Mouse (Mus musculus): ENCODE measurements around the gene Zfp174. TPM values are rescaled to one million over a fixed set of nuclear protein-coding genes. Genes with fewer than 3 reads are reported as not detected.
"Not testable (repeated sequence)": the region's sequence is repeated elsewhere in the genome, so short reads cannot be mapped to it uniquely, and the experiment has no call there.

The Zfp174 gene
- polyA plus RNA-seq, 1 experiment from 2014 or later = 1.9 TPM

DNA sequence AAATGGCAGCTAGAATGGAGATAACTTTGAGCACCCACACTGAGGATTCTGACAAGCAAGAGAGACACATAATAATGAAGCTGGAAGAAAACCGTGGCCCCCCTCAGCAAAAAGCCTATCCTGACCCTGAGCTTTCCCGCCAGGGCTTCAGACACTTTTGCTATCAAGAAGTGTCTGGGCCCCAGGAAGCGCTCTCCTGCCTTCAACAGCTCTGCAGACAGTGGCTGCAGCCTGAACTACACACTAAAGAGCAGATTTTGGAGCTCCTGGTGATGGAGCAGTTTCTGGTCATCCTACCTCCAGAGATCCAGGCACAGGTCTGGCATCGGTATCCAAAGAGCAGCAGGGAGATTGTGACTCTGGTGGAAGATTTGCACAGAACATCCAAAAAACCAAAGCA, 803 bp downstream of the Zfp174 start:
- peak overlapping the region; percentile 70 for H3K4me3 ChIP-seq (replicated peaks)
- peak overlapping the region; percentile 63 for H3K4me2 ChIP-seq
- H3K9me3 ChIP-seq = no peaks in the 10 kb centered on the region
- no peak overlapping the region for H3K9ac ChIP-seq (replicated peaks)
- no peak for ATAC-seq (ENCODE audit: insufficient number of reproducible peaks, insufficient read depth, low FRiP score, low TSS enrichment, low read depth)
- H3K36me3 ChIP-seq = no peaks in the 10 kb centered on the region
- H3K27ac ChIP-seq = no peak overlapping the region
- H3K27me3 ChIP-seq = no peaks in the 10 kb centered on the region
- H3K4me1 ChIP-seq (replicated peaks) = no peaks in the 10 kb centered on the region; the same call in 1 of the 2 replicates
- 69% methylated on average over 4 of the region's 4 CpGs for WGBS

DNA sequence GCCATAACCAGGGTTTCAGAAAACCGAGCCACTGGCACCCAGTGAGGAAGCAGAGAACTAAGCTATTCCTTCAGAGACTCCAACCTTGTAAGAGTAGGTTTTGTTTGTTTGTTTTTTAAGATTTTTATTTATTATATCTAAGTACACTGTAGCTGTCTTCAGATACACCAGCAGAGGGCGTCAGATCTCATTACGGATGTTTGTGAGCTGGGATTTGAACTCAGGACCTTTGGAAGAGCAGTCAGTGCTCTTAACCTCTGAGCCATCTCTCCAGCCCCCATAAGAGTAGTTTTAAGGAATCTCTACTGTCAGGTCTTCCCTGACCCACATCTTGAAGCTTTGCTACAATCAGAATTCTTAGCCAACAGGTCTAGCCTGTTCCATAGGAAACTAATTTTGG, 1.3 kb downstream of the Zfp174 start:
- Histone ChIP-seq H3K4me3 (replicated peaks) (no peak overlapping the region), H3K4me2 (no peak overlapping the region), H3K4me1 (replicated peaks) (no peaks in the 10 kb centered on the region; the same call in 1 of the 2 replicates), H3K27ac (no peak overlapping the region), H3K9me3 (no peaks in the 10 kb centered on the region), H3K9ac (replicated peaks) (no peak overlapping the region), H3K36me3 (no peaks in the 10 kb centered on the region), H3K27me3 (no peaks in the 10 kb centered on the region)
- no peak for ATAC-seq (ENCODE audit: insufficient number of reproducible peaks, insufficient read depth, low FRiP score, low TSS enrichment, low read depth)
- WGBS = 77% methylated on average over 3 of the region's 3 CpGs

DNA sequence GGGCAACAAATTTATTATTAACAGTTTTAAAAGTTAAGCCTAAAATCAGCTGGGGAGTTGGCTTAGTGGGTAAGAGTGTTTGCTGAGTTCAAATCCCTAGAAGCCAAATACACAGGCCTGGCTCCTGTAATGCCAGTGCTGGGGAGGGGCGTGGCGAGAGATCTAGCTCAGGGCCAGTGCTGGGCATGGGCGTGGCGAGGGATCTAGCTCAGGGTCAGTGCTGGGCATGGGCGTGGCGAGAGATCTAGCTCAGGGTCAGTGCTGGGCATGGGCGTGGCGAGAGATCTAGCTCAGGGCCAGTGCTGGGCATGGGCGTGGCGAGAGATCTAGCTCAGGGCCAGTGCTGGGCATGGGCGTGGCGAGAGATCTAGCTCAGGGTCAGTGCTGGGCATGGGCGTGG, 4.2 kb downstream of the Zfp174 start:
- not testable (repeated sequence) for H3K4me1 ChIP-seq (replicated peaks); H3K27ac ChIP-seq; ATAC-seq (ENCODE audit: insufficient number of reproducible peaks, insufficient read depth, low FRiP score, low TSS enrichment, low read depth); H3K4me3 ChIP-seq (replicated peaks); H3K9me3 ChIP-seq; H3K9ac ChIP-seq (replicated peaks); H3K4me2 ChIP-seq; H3K36me3 ChIP-seq; H3K27me3 ChIP-seq
- WGBS = 84% methylated on average over 13 of the region's 13 CpGs

DNA sequence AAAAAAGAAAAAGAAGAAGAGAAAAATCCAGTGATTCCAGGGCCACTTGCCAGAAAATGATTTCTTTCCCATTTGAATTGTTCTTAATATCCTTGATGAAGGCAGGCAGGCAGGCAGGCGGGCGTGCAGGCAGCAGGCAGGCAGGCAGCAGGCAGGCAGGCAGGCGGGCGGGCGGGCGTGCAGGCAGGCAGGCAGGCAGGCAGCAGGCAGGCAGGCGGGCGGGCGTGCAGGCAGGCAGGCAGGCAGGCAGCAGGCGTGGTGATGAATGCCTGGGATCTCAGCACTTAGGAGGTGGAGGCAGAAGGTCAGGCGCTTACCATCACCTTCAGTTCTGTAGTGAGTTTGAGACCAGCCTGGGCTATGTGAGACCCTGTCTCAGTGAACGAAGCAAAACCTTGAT, 5.5 kb downstream of the Zfp174 start:
- H3K4me1 ChIP-seq (replicated peaks) = no peaks in the 10 kb centered on the region; the same call in 1 of the 2 replicates
- no peak for ATAC-seq (ENCODE audit: insufficient number of reproducible peaks, insufficient read depth, low FRiP score, low TSS enrichment, low read depth)
- 18% methylated on average over 12 of the region's 12 CpGs for WGBS
- H3K9ac ChIP-seq (replicated peaks) = no peak overlapping the region
- no peak overlapping the region; the same call in 1 of the 2 replicates for H3K4me2 ChIP-seq
- H3K9me3 ChIP-seq = no peaks in the 10 kb centered on the region
- H3K36me3 ChIP-seq = no peaks in the 10 kb centered on the region
- no peak overlapping the region for H3K27ac ChIP-seq
- H3K4me3 ChIP-seq (replicated peaks) = no peak overlapping the region
- H3K27me3 ChIP-seq = no peaks in the 10 kb centered on the region

DNA sequence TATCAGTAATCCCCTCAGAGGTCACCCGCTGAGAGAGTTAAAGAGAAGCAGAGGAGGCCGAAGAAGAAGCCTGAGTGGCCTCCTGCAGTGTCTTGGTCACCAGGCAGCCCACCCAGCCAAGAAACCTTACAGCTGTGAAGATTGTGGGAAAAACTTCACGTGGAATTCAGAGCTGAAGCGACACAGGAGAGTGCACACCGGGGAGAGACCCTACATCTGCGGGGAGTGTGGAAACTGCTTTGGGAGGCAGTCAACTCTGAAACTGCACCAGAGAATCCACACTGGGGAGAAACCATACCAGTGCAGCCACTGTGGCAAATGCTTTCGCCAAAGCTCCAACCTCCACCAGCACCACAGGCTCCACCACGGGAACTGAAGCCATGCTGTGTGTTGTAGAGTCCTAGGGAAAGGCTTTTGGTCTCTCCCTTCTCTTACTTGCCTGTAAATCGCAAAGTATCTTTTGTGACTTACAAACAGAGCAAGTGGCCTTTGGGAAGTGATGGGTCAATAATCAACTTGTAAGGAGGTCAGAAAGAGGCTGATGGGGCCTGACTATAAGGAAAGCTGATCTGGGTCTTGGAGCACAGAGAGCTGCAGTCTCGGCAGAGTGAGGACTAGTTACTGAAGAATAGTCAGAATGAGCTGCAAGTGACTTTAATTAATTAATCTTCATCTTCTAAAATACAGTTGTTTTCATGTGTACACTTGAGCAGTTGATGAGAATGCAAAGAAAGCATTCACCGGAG, 7.5 kb downstream of the Zfp174 start:
- Histone ChIP-seq H3K4me3 (replicated peaks) (no peak overlapping the region), H3K9me3 (no peaks in the 10 kb centered on the region), H3K4me1 (replicated peaks) (no peaks in the 10 kb centered on the region), H3K27ac (no peak overlapping the region), H3K27me3 (no peaks in the 10 kb centered on the region), H3K9ac (replicated peaks) (no peak overlapping the region), H3K4me2 (no peak overlapping the region), H3K36me3 (no peaks in the 10 kb centered on the region)
- WGBS = 71% methylated on average over 11 of the region's 11 CpGs
- ATAC-seq (ENCODE audit: insufficient number of reproducible peaks, insufficient read depth, low FRiP score, low TSS enrichment, low read depth) = no peak

DNA sequence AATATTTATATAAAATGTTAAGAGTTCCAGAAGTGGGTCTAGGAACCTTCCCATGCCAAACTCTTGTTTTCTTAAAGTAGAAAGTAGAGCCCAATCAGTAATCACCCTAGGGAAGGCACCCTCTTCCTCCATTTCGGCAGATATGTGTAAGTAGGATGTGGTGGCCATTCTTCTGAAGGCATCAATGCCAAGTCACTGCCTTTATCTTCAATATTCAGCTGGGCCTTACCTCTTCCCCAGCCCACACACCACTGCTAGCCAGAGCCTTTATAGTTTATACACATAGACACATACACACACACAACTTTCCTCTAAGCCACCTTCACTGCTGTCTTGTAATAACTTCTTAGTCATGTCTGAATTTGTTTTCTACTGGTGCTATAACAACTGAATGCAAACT, 8.7 kb downstream of the Zfp174 start:
- H3K27me3 ChIP-seq = no peaks in the 10 kb centered on the region
- no peak overlapping the region for H3K4me2 ChIP-seq
- no peak overlapping the region for H3K27ac ChIP-seq
- H3K36me3 ChIP-seq = peaks cover 4% of the 10 kb centered on the region
- H3K9ac ChIP-seq (replicated peaks) = no peak overlapping the region
- WGBS = 82% methylated on average over 1 of the region's 1 CpGs
- no peaks in the 10 kb centered on the region for H3K9me3 ChIP-seq
- H3K4me3 ChIP-seq (replicated peaks) = no peak overlapping the region
- ATAC-seq (ENCODE audit: insufficient number of reproducible peaks, insufficient read depth, low FRiP score, low TSS enrichment, low read depth) = no peak
- no peaks in the 10 kb centered on the region for H3K4me1 ChIP-seq (replicated peaks)

GRCm38 (mm10) chr16:3859254-3859653, 12.2 kb downstream of the Zfp174 start:
- H3K9ac ChIP-seq (replicated peaks) = no peak overlapping the region
- no peak overlapping the region for H3K27ac ChIP-seq
- no peak for ATAC-seq (ENCODE audit: insufficient number of reproducible peaks, insufficient read depth, low FRiP score, low TSS enrichment, low read depth)
- WGBS = 90% methylated on average over 4 of the region's 4 CpGs
- H3K27me3 ChIP-seq = no peaks in the 10 kb centered on the region
- H3K4me2 ChIP-seq = no peak overlapping the region
- no peak overlapping the region for H3K4me3 ChIP-seq (replicated peaks)
- no peaks in the 10 kb centered on the region for H3K9me3 ChIP-seq
- H3K36me3 ChIP-seq = peaks cover 24% of the 10 kb centered on the region
- no peaks in the 10 kb centered on the region for H3K4me1 ChIP-seq (replicated peaks)

DNA sequence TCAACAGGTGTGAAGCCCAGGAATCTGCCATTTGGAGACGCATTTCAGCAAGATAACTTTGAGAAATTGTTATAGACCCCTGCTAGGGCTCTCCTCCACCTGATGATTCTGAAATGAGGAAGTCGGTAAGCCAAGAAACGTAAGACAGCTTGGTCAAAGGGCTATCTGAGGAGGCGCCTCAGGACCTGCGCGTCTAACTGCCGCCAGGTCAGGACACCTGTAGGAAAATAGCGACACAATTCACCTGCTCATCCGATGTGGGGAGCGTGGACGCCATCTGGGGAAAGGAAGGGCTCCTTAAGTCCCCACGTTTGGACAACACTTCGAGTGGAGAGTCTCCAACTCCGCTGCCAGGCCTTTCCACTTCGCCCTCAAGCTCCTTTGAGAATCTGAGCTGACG, 24.7 kb downstream of the Zfp174 start:
- Histone ChIP-seq H3K9ac (replicated peaks) (peak overlapping the region; percentile 69), H3K27me3 (no peaks in the 10 kb centered on the region), H3K4me1 (replicated peaks) (peaks cover 12% of the 10 kb centered on the region), H3K4me3 (replicated peaks) (peak overlapping the region; percentile 53), H3K36me3 (peaks cover 23% of the 10 kb centered on the region), H3K9me3 (no peaks in the 10 kb centered on the region), H3K27ac (peak overlapping the region; percentile 23; the same call in 1 of the 2 replicates), H3K4me2 (peak overlapping the region; percentile 85)
- WGBS = 1% methylated on average over 16 of the region's 16 CpGs
- ATAC-seq (ENCODE audit: insufficient number of reproducible peaks, insufficient read depth, low FRiP score, low TSS enrichment, low read depth) = peak; percentile 21; the same call in 1 of the 2 replicates

GRCm38 (mm10) chr16:3872216-3873047, 25.4 kb downstream of the Zfp174 start, which contains the start of gene Naa60:
Gene Naa60 (plus strand): TSS chr16:3872375.
- Histone ChIP-seq H3K4me3 (replicated peaks) (peak within 1 kb of the TSS; percentile 53), H3K4me2 (peak within 1 kb of the TSS; percentile 85), H3K9me3 (no peaks in the 10 kb centered on the region), H3K27me3 (no peaks in the 10 kb centered on the region), H3K36me3 (peaks cover 21% of the 10 kb centered on the region), H3K9ac (replicated peaks) (peak within 1 kb of the TSS; percentile 69), H3K4me1 (replicated peaks) (peaks cover 12% of the 10 kb centered on the region), H3K27ac (peak within 1 kb of the TSS; percentile 50; the same call in 1 of the 2 replicates)
- WGBS = 4% methylated on average over 47 of the region's 47 CpGs
- peak; percentile 98 for ATAC-seq (ENCODE audit: insufficient number of reproducible peaks, insufficient read depth, low FRiP score, low TSS enrichment, low read depth)

DNA sequence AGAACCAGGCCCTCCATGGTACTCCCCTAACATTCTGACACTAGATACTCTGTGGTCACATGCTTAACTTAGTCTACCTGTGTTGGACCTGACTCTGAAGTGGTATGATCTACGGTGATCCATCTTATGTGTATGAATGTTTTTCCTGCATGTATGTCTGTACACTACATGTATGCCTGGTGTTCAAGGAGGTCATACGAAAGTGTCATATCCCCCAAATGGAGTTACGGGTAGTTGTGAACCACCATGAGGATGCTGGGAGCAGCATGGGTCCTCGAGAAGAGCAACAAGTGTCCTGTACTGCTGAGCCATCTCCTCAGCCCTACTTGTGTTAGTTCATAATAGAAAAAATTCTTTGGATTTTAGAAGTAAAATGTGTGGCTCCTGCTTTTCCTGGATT, 29.3 kb downstream of the Zfp174 start:
- WGBS = 91% methylated on average over 4 of the region's 4 CpGs
- H3K36me3 ChIP-seq = peaks cover 10% of the 10 kb centered on the region
- no peak for ATAC-seq (ENCODE audit: insufficient number of reproducible peaks, insufficient read depth, low FRiP score, low TSS enrichment, low read depth)
- H3K4me1 ChIP-seq (replicated peaks) = peaks cover 8% of the 10 kb centered on the region
- H3K27me3 ChIP-seq = no peaks in the 10 kb centered on the region
- H3K9ac ChIP-seq (replicated peaks) = no peak overlapping the region
- no peak overlapping the region for H3K4me2 ChIP-seq
- no peak overlapping the region for H3K4me3 ChIP-seq (replicated peaks)
- H3K9me3 ChIP-seq = no peaks in the 10 kb centered on the region
- no peak overlapping the region for H3K27ac ChIP-seq
